Mouse (Mus musculus) CH12.LX (cell line): ENCODE results near the gene Hist1h2bh. TPM values are rescaled to one million over a fixed set of nuclear protein-coding genes. Genes with fewer than 3 reads are reported as not detected.
A peak's percentile ranks its signal among the peaks of the same experiment; 100 is the strongest.
"Not testable (repeated sequence)": the region's sequence is repeated elsewhere in the genome, so short reads cannot be mapped to it uniquely, and the experiment has no call there.

Source experiments
- DNase-seq: peaks from one replicate; pipeline ENCODE4 v3.0.0-alpha.2; 2013; ENCODE audit errors: extremely low read depth
- H3K27ac ChIP-seq: 2 replicates; pipeline ENCODE4 v1.5.1; 2012; ENCODE audit warnings: low read depth, mild to moderate bottlenecking, control low read depth, moderate library complexity; ENCODE audit not compliant: insufficient read depth
- H3K27me3 ChIP-seq: replicated peaks from 2 replicates; pipeline ENCODE3; 2012; ENCODE audit warnings: inconsistent platforms
- H3K36me3 ChIP-seq, 2 experiments: replicated peaks in 1 of 2; 2 replicates each; pipeline versions ENCODE3 to v1.6.1; 2012; ENCODE audit warnings: inconsistent platforms in 1 of 2, low read length in 1 of 2, mild to moderate bottlenecking in 1 of 2, mixed read lengths in 1 of 2, moderate library complexity in 1 of 2; ENCODE audit not compliant: control insufficient read depth in 1 of 2, insufficient read depth in 1 of 2
- H3K4me1 ChIP-seq, 2 experiments: 2 replicates each; pipeline ENCODE4 v1.6.1; 2012; ENCODE audit warnings: inconsistent platforms in 1 of 2, moderate library complexity in 1 of 2; ENCODE audit not compliant: insufficient read depth in 2 of 2, control insufficient read depth in 1 of 2
- H3K4me2 ChIP-seq: 2 replicates; pipeline ENCODE4 v1.6.1; 2012; ENCODE audit warnings: low read depth, mild to moderate bottlenecking, control low read depth; ENCODE audit not compliant: poor library complexity, insufficient read depth, severe bottlenecking
- H3K4me3 ChIP-seq, 3 experiments: fragments of 150-350 bp in 1 of 3; sonication (generic) in 1 of 3; replicated peaks in 1 of 3; 2 replicates each; pipeline versions ENCODE3 to v1.5.1; 2011 to 2012; ENCODE audit warnings: low read depth in 2 of 3, low read length in 2 of 3, mild to moderate bottlenecking in 2 of 3, moderate library complexity in 2 of 3, control low read depth in 1 of 3, improper control_type of control experiment in 1 of 3, inconsistent platforms in 1 of 3, mixed read lengths in 1 of 3; ENCODE audit not compliant: poor library complexity in 1 of 3
- H3K79me2 ChIP-seq: replicated peaks from 2 replicates; pipeline ENCODE4 v1.6.1; 2012; ENCODE audit warnings: mild to moderate bottlenecking, moderate library complexity; ENCODE audit not compliant: control insufficient read depth, poor library complexity, insufficient read depth, severe bottlenecking; ENCODE audit errors: extremely low read depth
- H3K9ac ChIP-seq: 2 replicates; pipeline ENCODE4 v1.6.1; 2012; ENCODE audit warnings: low read depth, mild to moderate bottlenecking, control low read depth, moderate library complexity; ENCODE audit not compliant: insufficient read depth
- H3K9me3 ChIP-seq: replicated peaks from 2 replicates; pipeline ENCODE3; 2012; ENCODE audit warnings: low read length, inconsistent platforms, mixed read lengths
- CHD1 ChIP-seq: IDR thresholded peaks from 2 replicates; pipeline ENCODE4 v1.6.1; 2012; ENCODE audit warnings: low read depth, low read length, improper control_type of control experiment, inconsistent platforms
- CHD2 ChIP-seq: IDR thresholded peaks from 2 replicates; pipeline ENCODE4 v1.6.1; 2011; ENCODE audit warnings: low read length, improper control_type of control experiment
- E2F4 ChIP-seq: IDR thresholded peaks from 2 replicates; pipeline ENCODE4 v1.6.1; 2011; ENCODE audit warnings: low read depth, low read length, improper control_type of control experiment; ENCODE audit not compliant: insufficient replicate concordance
- HCFC1 ChIP-seq: IDR thresholded peaks from 2 replicates; pipeline ENCODE4 v1.6.1; 2012; ENCODE audit warnings: low read depth, mild to moderate bottlenecking, inconsistent platforms, low read length, improper control_type of control experiment
- MXI1 ChIP-seq: IDR thresholded peaks from 2 replicates; pipeline ENCODE4 v1.6.1; 2011; ENCODE audit warnings: mild to moderate bottlenecking, low read depth, low read length, improper control_type of control experiment
- NELFE ChIP-seq: IDR thresholded peaks from 2 replicates; pipeline ENCODE4 v1.6.1; 2011; ENCODE audit warnings: low read depth, low read length, improper control_type of control experiment
- NRF1 ChIP-seq: IDR thresholded peaks from 2 replicates; pipeline ENCODE4 v1.6.1; 2014; ENCODE audit warnings: low read depth, mild to moderate bottlenecking, inconsistent platforms, low read length, improper control_type of control experiment, moderate library complexity
- POLR2A ChIP-seq: IDR thresholded peaks from 2 replicates; pipeline ENCODE4 v1.6.1; 2011; ENCODE audit warnings: low read depth, mild to moderate bottlenecking, improper control_type of control experiment, low read length
- POLR2AphosphoS2 ChIP-seq: IDR thresholded peaks from 2 replicates; pipeline ENCODE4 v1.6.1; 2011; ENCODE audit warnings: low read depth, low read length, improper control_type of control experiment
- RCOR1 ChIP-seq: conservative IDR thresholded peaks from 2 replicates; pipeline ENCODE4 v1.6.1; 2012; ENCODE audit warnings: low read depth, mild to moderate bottlenecking, inconsistent platforms, low read length, improper control_type of control experiment
- SIN3A ChIP-seq: IDR thresholded peaks from 2 replicates; pipeline ENCODE4 v1.6.1; 2012; ENCODE audit warnings: low read length, improper control_type of control experiment, inconsistent platforms
- TBP ChIP-seq: conservative IDR thresholded peaks from 2 replicates; pipeline ENCODE4 v1.6.1; 2011; ENCODE audit warnings: low read depth, low read length, improper control_type of control experiment
- TCF12 ChIP-seq: IDR thresholded peaks from 2 replicates; pipeline ENCODE4 v1.6.1; 2014; ENCODE audit warnings: low read depth, mild to moderate bottlenecking, inconsistent platforms, low read length, improper control_type of control experiment
- UBTF ChIP-seq: IDR thresholded peaks from 2 replicates; pipeline ENCODE4 v1.6.1; 2012; ENCODE audit warnings: low read depth, mild to moderate bottlenecking, inconsistent platforms, low read length, improper control_type of control experiment, moderate library complexity
- USF2 ChIP-seq: conservative IDR thresholded peaks from 2 replicates; pipeline ENCODE4 v1.6.1; 2011; ENCODE audit warnings: low read depth, low read length, improper control_type of control experiment
- ZMIZ1 ChIP-seq: IDR thresholded peaks from 2 replicates; pipeline ENCODE4 v1.6.1; 2012; ENCODE audit warnings: low read depth, mild to moderate bottlenecking, inconsistent platforms, low read length, improper control_type of control experiment
- ZNF384 ChIP-seq: IDR thresholded peaks from 2 replicates; pipeline ENCODE4 v1.6.1; 2012; ENCODE audit warnings: low read depth, low read length, improper control_type of control experiment, inconsistent platforms
- dilution Hi-C: fragments of 300-500 bp; cut with MboI; formaldehyde crosslinking; loops from 2 replicates; pipeline ENCODE4 v1.14.3; 2020; ENCODE audit warnings: low sequenced_read_pairs; ENCODE audit not compliant: extremely low pct_unique_long_range_greater_than_20kb, extremely low pct_ligation_motif_present
- in situ Hi-C: fragments of 300-500 bp; cut with MboI; formaldehyde crosslinking; loops from 3 replicates; pipeline ENCODE4 v1.14.3; 2019; ENCODE audit warnings: low sequenced_read_pairs, low pct_ligation_motif_present, low pct_unique_long_range_greater_than_20kb, mixed read lengths
- polyA plus RNA-seq: library from polyadenylated mRNA; unstranded; fragments of >175 nt; gene quantifications from 2 replicates; pipeline ENCODE4 v1.2.1, GENCODE M21; 2012; ENCODE audit warnings: low read depth; ENCODE audit not compliant: insufficient read length
- total RNA-seq, 2 experiments: library from RNA; depleted of rRNA; stranded (reverse); fragments of 300-350 nt in 1 of 2; fragments of >200 nt in 1 of 2; gene quantifications; 2 replicates each; pipeline ENCODE4 v1.2.3; 2012 to 2014

The Hist1h2bh gene
- total and polyA plus RNA-seq, 3 experiments = 0.77 to 261 (median 8.0) TPM

DNA sequence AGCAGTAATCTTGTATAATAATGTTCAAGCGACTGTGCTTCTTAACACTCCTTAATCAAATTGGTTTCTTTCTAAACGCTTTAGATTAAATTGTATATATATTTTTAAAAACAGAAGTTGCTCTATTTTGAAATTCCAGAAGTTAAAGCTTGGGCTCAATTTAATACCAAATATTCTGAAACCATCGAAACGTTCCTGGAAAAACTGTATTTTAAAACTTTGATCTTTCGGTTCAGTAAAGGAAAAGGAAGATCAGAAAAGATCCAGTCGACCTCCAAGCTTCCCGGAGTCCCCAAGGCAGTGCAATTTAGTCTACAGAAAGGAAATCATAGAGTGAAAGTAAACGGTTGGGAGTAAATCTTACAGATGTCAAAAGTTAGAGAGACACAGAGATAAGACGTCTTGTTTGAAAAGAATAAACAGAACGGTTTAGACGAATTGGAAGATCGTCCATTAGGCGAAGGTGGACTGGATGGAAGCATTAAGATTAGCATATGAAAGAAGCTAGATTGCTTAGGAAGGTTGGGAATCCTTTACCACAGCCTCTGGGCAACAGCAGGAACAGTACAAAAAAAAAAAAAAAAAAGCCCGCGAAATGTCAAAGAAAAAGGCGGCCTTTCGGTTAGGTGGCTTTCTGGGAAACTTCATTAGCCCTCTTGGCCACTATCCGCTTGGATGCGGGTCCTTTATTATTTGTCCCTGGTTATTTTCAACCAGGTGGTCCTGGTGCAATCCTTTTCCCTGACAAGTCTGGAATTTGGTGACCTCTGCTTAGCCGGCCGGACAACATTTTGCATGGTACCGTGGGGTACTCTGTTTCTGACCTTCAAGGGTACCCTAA lies 43.1 kb upstream of the Hist1h2bh start:
- Histone ChIP-seq H3K27ac (peak overlapping the region; percentile 74), H3K4me3 (peak overlapping the region; percentile 0 to 33 (median 32)), H3K9ac (peak overlapping the region; percentile 94), H3K36me3 (no peaks in the 10 kb centered on the region), H3K4me2 (peak overlapping the region; percentile 97), H3K4me1 (peaks cover 3 to 47% of the 10 kb centered on the region in 2 experiments), H3K27me3 (no peaks in the 10 kb centered on the region), H3K9me3 (no peaks in the 10 kb centered on the region), H3K79me2 (no peaks in the 10 kb centered on the region)
- no peak for DNase-seq
- in situ Hi-C loops (no loop called here), dilution Hi-C loops (no loop called here)
- TF ChIP-seq ZNF384 (peak; percentile 92), E2F4 (peak; percentile 93; the same call in 1 of the 2 replicates), CHD1 (no peak), TBP (0 out of 2 replicates have a peak, but pooled peaks have one; percentile 16)

DNA sequence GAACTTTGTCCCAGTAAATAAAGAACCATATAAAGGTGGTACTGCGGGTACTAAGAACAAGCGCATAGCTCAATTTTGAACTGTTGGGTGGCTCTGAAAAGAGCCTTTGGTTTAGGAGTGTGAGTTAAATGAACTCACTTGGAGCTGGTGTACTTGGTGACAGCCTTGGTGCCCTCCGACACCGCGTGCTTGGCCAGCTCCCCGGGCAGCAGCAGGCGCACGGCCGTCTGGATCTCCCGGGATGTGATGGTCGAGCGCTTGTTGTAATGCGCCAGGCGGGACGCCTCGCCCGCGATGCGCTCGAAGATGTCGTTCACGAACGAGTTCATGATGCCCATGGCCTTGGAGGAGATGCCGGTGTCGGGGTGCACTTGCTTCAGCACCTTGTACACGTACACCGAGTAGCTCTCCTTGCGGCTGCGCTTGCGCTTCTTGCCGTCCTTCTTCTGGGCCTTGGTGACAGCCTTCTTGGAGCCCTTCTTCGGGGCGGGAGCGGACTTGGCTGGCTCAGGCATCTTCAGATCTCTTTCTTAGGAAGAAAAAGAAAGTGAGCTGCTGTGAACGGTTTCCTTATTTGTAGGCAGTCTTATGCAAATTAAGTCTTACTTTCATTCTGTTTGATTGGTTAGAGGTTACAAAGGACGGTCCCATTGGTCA lies 42.4 kb upstream of the Hist1h2bh start:
- Histone ChIP-seq H3K4me3 (peak overlapping the region; percentile 23 to 47 (median 45)), H3K4me1 (peaks cover 3 to 47% of the 10 kb centered on the region in 2 experiments), H3K4me2 (peak overlapping the region; percentile 96), H3K27ac (peak overlapping the region; percentile 94), H3K9ac (peak overlapping the region; percentile 98)
- H3K79me2 ChIP-seq, H3K36me3 ChIP-seq, dilution Hi-C loops, H3K9me3 ChIP-seq, in situ Hi-C loops, H3K27me3 ChIP-seq: not testable (repeated sequence)
- TF ChIP-seq USF2 (peak; percentile 3; the same call in 1 of the 2 replicates), MXI1 (0 out of 2 replicates have a peak, but pooled peaks have one; percentile 47), HCFC1 (peak; percentile 48; the same call in 1 of the 2 replicates), NELFE (peak; percentile 99), POLR2AphosphoS2 (peak; percentile 97), TCF12 (peak; percentile 88), NRF1 (peak; percentile 63; the same call in 1 of the 2 replicates), UBTF (peak; percentile 94; the same call in 1 of the 2 replicates), ZMIZ1 (peak; percentile 99), SIN3A (peak; percentile 60; the same call in 1 of the 2 replicates), CHD2 (peak; percentile 92), TBP (peak; percentile 99), POLR2A (peak; percentile 97), RCOR1 (0 out of 2 replicates have a peak, but pooled peaks have one; percentile 30)
- DNase-seq = peak; percentile 93
